Mouse (Mus musculus): ENCODE data around the gene Fbxo44.

- no peak for TF ChIP-seq CTCF (IDR thresholded peaks at IDR 0.05; ENCODE audit: low read depth, low read length)
- TF ChIP-seq POLR2A (IDR thresholded peaks at IDR 0.05; ENCODE audit: insufficient read depth, low read length): no peak
Measured at GRCm38 (mm10) chr4:148154006-148154405, 6.3 kb downstream of the Fbxo44 start.

Measured in ES-Bruce4 (cell line).